Mouse (Mus musculus) lung, postnatal 0 days (tissue): ENCODE measurements around the gene Tnfaip8l2.

Experiments used
- CTCF ChIP-seq: IDR thresholded peaks from 2 replicates; pipeline ENCODE4 v1.5.1; 2016; ENCODE audit warnings: antibody characterized with exemption, mild to moderate bottlenecking
- EP300 ChIP-seq: IDR thresholded peaks from 2 replicates; pipeline ENCODE4 v1.6.1; 2016; ENCODE audit warnings: antibody characterized with exemption, mild to moderate bottlenecking, control low read depth

DNA sequence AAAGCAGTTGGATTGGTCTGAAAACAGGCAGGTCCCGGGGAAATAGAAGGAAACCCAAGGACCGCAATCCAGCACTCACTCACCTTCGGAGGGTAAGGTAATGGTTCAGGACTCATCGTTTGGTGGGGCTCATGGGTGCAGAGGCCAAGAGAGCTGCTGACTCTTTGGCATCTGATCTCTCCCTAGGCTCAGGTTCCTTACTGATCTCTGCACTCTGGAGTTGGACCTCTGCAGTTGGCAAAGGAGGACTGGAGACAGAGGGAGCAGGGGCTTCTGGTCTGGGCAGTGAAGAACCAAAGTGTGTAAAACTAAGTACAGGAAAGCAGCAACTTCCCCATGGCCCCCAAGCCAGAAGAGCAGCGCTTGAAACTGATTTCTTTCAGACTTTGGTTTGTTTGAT lies 12.1 kb downstream of the Tnfaip8l2 start:
- TF ChIP-seq CTCF, result no peak
- TF ChIP-seq EP300, result no peak
